Mouse (Mus musculus): ENCODE data around the gene Fam129a. TPM values are rescaled to one million over a fixed set of nuclear protein-coding genes. Genes with fewer than 3 reads are reported as not detected.

The Fam129a gene
- total and polyA plus RNA-seq, 3 experiments, result 27.8 to 48.3 (median 37.0) TPM

GRCm38 (mm10) chr1:151753374-151753929 lies 182.5 kb downstream of the Fam129a start:
- in situ Hi-C loops (cut with MboI; ENCODE audit: low pct_ligation_motif_present, low pct_unique_long_range_greater_than_20kb, low sequenced_read_pairs), result no loop called here
- peaks cover 10% of the 10 kb centered on the region; the same call in 1 of the 2 replicates for H3K79me2 ChIP-seq (replicated peaks; ENCODE audit: control insufficient read depth, extremely low read depth, insufficient read depth, poor library complexity, severe bottlenecking)
- dilution Hi-C loops (cut with MboI; ENCODE audit: extremely low pct_ligation_motif_present, extremely low pct_unique_long_range_greater_than_20kb, low sequenced_read_pairs), result no loop called here
- no peaks in the 10 kb centered on the region for H3K9me3 ChIP-seq (replicated peaks; ENCODE audit: low read length)
- H3K27me3 ChIP-seq (replicated peaks), result no peaks in the 10 kb centered on the region
- H3K4me1 ChIP-seq (ENCODE audit: control insufficient read depth in 1 of 2, insufficient read depth in 2 of 2), result peaks cover 0 to 31% of the 10 kb centered on the region in 2 experiments; a peak in 2 of 4 replicates
- H3K4me2 ChIP-seq (ENCODE audit: insufficient read depth, low read depth, poor library complexity, severe bottlenecking), result peak overlapping the region; percentile 99
- peak overlapping the region; percentile 68 for H3K9ac ChIP-seq (ENCODE audit: insufficient read depth, low read depth)
- H3K4me3 ChIP-seq (replicated peaks in 1 of 3; ENCODE audit: low read depth in 2 of 3, low read length in 2 of 3, poor library complexity in 1 of 3), result peak overlapping the region in 1 of 3 experiments; percentile 96
- no peaks in the 10 kb centered on the region for H3K36me3 ChIP-seq (replicated peaks in 1 of 2; ENCODE audit: control insufficient read depth in 1 of 2, insufficient read depth in 1 of 2, low read length in 1 of 2)
- TF ChIP-seq UBTF (IDR thresholded peaks at IDR 0.05; ENCODE audit: low read depth, low read length) (no peak), USF1 (IDR thresholded peaks at IDR 0.05; ENCODE audit: low read depth, low read length) (no peak), MXI1 (IDR thresholded peaks at IDR 0.05; ENCODE audit: low read depth, low read length) (no peak), CHD2 (IDR thresholded peaks at IDR 0.05; ENCODE audit: low read length) (no peak), JUND (conservative IDR thresholded peaks at IDR 0.05; ENCODE audit: low read depth, low read length) (no peak), NELFE (IDR thresholded peaks at IDR 0.05; ENCODE audit: low read depth, low read length) (no peak), MAZ (IDR thresholded peaks at IDR 0.05; ENCODE audit: low read depth, low read length) (no peak), MAFK (IDR thresholded peaks at IDR 0.05; ENCODE audit: insufficient replicate concordance, low read length) (no peak), MYC (IDR thresholded peaks at IDR 0.05; ENCODE audit: low read depth, low read length) (no peak), USF2 (conservative IDR thresholded peaks at IDR 0.05; ENCODE audit: low read depth, low read length) (no peak), GABPA (IDR thresholded peaks at IDR 0.05; ENCODE audit: insufficient replicate concordance, low read depth, low read length) (no peak), PAX5 (IDR thresholded peaks at IDR 0.05; ENCODE audit: low read length) (no peak)
- no peak for DNase-seq (ENCODE audit: extremely low read depth)
- no peak overlapping the region for H3K27ac ChIP-seq (ENCODE audit: insufficient read depth, low read depth)

- dilution Hi-C loops (cut with MboI; ENCODE audit: extremely low pct_ligation_motif_present, extremely low pct_unique_long_range_greater_than_20kb, low sequenced_read_pairs) (no loop called here), in situ Hi-C loops (cut with MboI; ENCODE audit: low pct_ligation_motif_present, low pct_unique_long_range_greater_than_20kb, low sequenced_read_pairs) (no loop called here)
- H3K9me3 ChIP-seq (replicated peaks; ENCODE audit: low read length), result no peaks in the 10 kb centered on the region
- peaks cover 10% of the 10 kb centered on the region; the same call in 1 of the 2 replicates for H3K79me2 ChIP-seq (replicated peaks; ENCODE audit: control insufficient read depth, extremely low read depth, insufficient read depth, poor library complexity, severe bottlenecking)
- peak; percentile 38 for DNase-seq (ENCODE audit: extremely low read depth)
- no peaks in the 10 kb centered on the region for H3K27me3 ChIP-seq (replicated peaks)
- H3K4me3 ChIP-seq (replicated peaks in 1 of 3; ENCODE audit: low read depth in 2 of 3, low read length in 2 of 3, poor library complexity in 1 of 3), result peak overlapping the region; percentile 84 to 96 (median 91)
- H3K36me3 ChIP-seq (replicated peaks in 1 of 2; ENCODE audit: control insufficient read depth in 1 of 2, insufficient read depth in 1 of 2, low read length in 1 of 2), result no peaks in the 10 kb centered on the region
- peak overlapping the region; percentile 99 for H3K4me2 ChIP-seq (ENCODE audit: insufficient read depth, low read depth, poor library complexity, severe bottlenecking)
- H3K27ac ChIP-seq (ENCODE audit: insufficient read depth, low read depth), result no peak overlapping the region
- peaks cover 0 to 37% of the 10 kb centered on the region in 2 experiments; a peak in 2 of 4 replicates for H3K4me1 ChIP-seq (ENCODE audit: control insufficient read depth in 1 of 2, insufficient read depth in 2 of 2)
- peak overlapping the region; percentile 68 for H3K9ac ChIP-seq (ENCODE audit: insufficient read depth, low read depth)
- TF ChIP-seq ZC3H11A (IDR thresholded peaks at IDR 0.05; ENCODE audit: low read depth, low read length) (no peak), RCOR1 (conservative IDR thresholded peaks at IDR 0.05; ENCODE audit: low read depth, low read length) (no peak), JUN (IDR thresholded peaks at IDR 0.05; ENCODE audit: insufficient read depth, low read depth, low read length) (no peak), SIN3A (IDR thresholded peaks at IDR 0.05; ENCODE audit: low read length) (no peak), MXI1 (IDR thresholded peaks at IDR 0.05; ENCODE audit: low read depth, low read length) (peak; percentile 94), IRF4 (IDR thresholded peaks at IDR 0.05; ENCODE audit: low read depth, low read length) (no peak; the same call in 1 of the 2 replicates), TCF12 (IDR thresholded peaks at IDR 0.05; ENCODE audit: low read depth, low read length) (0 out of 2 replicates have a peak, but pooled peaks have one; percentile 25), BHLHE40 (IDR thresholded peaks at IDR 0.05; ENCODE audit: low read depth, low read length) (no peak), EP300 (IDR thresholded peaks at IDR 0.05; ENCODE audit: low read length) (peak; percentile 52; the same call in 1 of the 2 replicates), CTCF (conservative IDR thresholded peaks at IDR 0.05 in 1 of 2, IDR thresholded peaks at IDR 0.05 in 1 of 2; ENCODE audit: low read depth in 2 of 2, low read length in 2 of 2) (peak in 1 of 2 experiments; percentile 43; a peak in 2 of 4 replicates), USF2 (conservative IDR thresholded peaks at IDR 0.05; ENCODE audit: low read depth, low read length) (no peak), CHD2 (IDR thresholded peaks at IDR 0.05; ENCODE audit: low read length) (no peak), ZNF384 (IDR thresholded peaks at IDR 0.05; ENCODE audit: low read depth, low read length) (0 out of 2 replicates have a peak, but pooled peaks have one; percentile 28), HCFC1 (IDR thresholded peaks at IDR 0.05; ENCODE audit: low read depth, low read length) (no peak), MAX (IDR thresholded peaks at IDR 0.05; ENCODE audit: low read length) (peak; percentile 92), GABPA (IDR thresholded peaks at IDR 0.05; ENCODE audit: insufficient replicate concordance, low read depth, low read length) (no peak), NELFE (IDR thresholded peaks at IDR 0.05; ENCODE audit: low read depth, low read length) (no peak), POLR2AphosphoS2 (IDR thresholded peaks at IDR 0.05; ENCODE audit: low read depth, low read length) (no peak), MYC (IDR thresholded peaks at IDR 0.05; ENCODE audit: low read depth, low read length) (peak; percentile 81), CHD1 (IDR thresholded peaks at IDR 0.05; ENCODE audit: low read depth, low read length) (no peak), USF1 (IDR thresholded peaks at IDR 0.05; ENCODE audit: low read depth, low read length) (no peak), NRF1 (IDR thresholded peaks at IDR 0.05; ENCODE audit: low read depth, low read length) (no peak), JUND (conservative IDR thresholded peaks at IDR 0.05; ENCODE audit: low read depth, low read length) (no peak), KAT2A (IDR thresholded peaks at IDR 0.05; ENCODE audit: insufficient replicate concordance, low read length) (no peak), PAX5 (IDR thresholded peaks at IDR 0.05; ENCODE audit: low read length) (no peak), UBTF (IDR thresholded peaks at IDR 0.05; ENCODE audit: low read depth, low read length) (no peak), POLR2A (IDR thresholded peaks at IDR 0.05; ENCODE audit: low read depth, low read length) (no peak), ETS1 (conservative IDR thresholded peaks at IDR 0.05; ENCODE audit: low read depth, low read length) (no peak)
These were observed 183.1 kb downstream of the Fam129a start for GRCm38 (mm10) chr1:151754028-151754489.

Data from CH12.LX (cell line).